Mouse (Mus musculus): ENCODE data around the gene Gm49486.

Gm49486 gene

GRCm38 (mm10) chr15:79229058-79229821, at the start of gene Gm49486, which contains the start of gene Pick1:
Gm49486 (plus strand) TSS chr15:79229391.
Pick1 (plus strand) TSS chr15:79229173.
- DNase-seq (ENCODE audit: low spot score in 2 of 2): peak; percentile 89 to 90

GRCm38 (mm10) chr15:79185213-79185612, 44.0 kb upstream of the Gm49486 start:
- no peak for DNase-seq (ENCODE audit: low spot score in 2 of 2)

- DNase-seq (ENCODE audit: low spot score in 2 of 2): no peak
These were observed 41.4 kb upstream of the Gm49486 start for GRCm38 (mm10) chr15:79187819-79188218.

GRCm38 (mm10) chr15:79191426-79191825, 37.8 kb upstream of the Gm49486 start:
- no peak for DNase-seq (ENCODE audit: low spot score in 2 of 2)

GRCm38 (mm10) chr15:79192450-79192849, 36.7 kb upstream of the Gm49486 start:
- no peak for DNase-seq (ENCODE audit: low spot score in 2 of 2)

- DNase-seq (ENCODE audit: low spot score in 2 of 2): peak in 1 of 2 experiments; percentile 28
These were observed 36.0 kb upstream of the Gm49486 start for GRCm38 (mm10) chr15:79192885-79193845.

- no peak for DNase-seq (ENCODE audit: low spot score in 2 of 2)
These were observed 35.1 kb upstream of the Gm49486 start for GRCm38 (mm10) chr15:79194048-79194447.

- no peak for DNase-seq (ENCODE audit: low spot score in 2 of 2)
These were observed 34.2 kb upstream of the Gm49486 start for GRCm38 (mm10) chr15:79194946-79195345.

GRCm38 (mm10) chr15:79195492-79195891, 33.7 kb upstream of the Gm49486 start:
- DNase-seq (ENCODE audit: low spot score in 2 of 2): peak; percentile 57 to 71

- no peak for DNase-seq (ENCODE audit: low spot score in 2 of 2)
These were observed 29.7 kb upstream of the Gm49486 start for GRCm38 (mm10) chr15:79199390-79199976.

- no peak for DNase-seq (ENCODE audit: low spot score in 2 of 2)
These were observed 27.6 kb upstream of the Gm49486 start for GRCm38 (mm10) chr15:79201491-79202150.

GRCm38 (mm10) chr15:79202575-79202974, 26.6 kb upstream of the Gm49486 start:
- no peak for DNase-seq (ENCODE audit: low spot score in 2 of 2)

- DNase-seq (ENCODE audit: low spot score in 2 of 2): no peak
These were observed 21.0 kb upstream of the Gm49486 start for GRCm38 (mm10) chr15:79208211-79208610.

GRCm38 (mm10) chr15:79208758-79209439, 20.3 kb upstream of the Gm49486 start:
- peak; percentile 44 to 62 for DNase-seq (ENCODE audit: low spot score in 2 of 2)

- DNase-seq (ENCODE audit: low spot score in 2 of 2): no peak
These were observed 18.8 kb upstream of the Gm49486 start for GRCm38 (mm10) chr15:79210357-79210756.

GRCm38 (mm10) chr15:79212750-79213446, 16.3 kb upstream of the Gm49486 start:
- DNase-seq (ENCODE audit: low spot score in 2 of 2): no peak

GRCm38 (mm10) chr15:79213591-79213990, 15.6 kb upstream of the Gm49486 start:
- no peak for DNase-seq (ENCODE audit: low spot score in 2 of 2)

GRCm38 (mm10) chr15:79216191-79216590, 13.0 kb upstream of the Gm49486 start:
- DNase-seq (ENCODE audit: low spot score in 2 of 2): no peak

- DNase-seq (ENCODE audit: low spot score in 2 of 2): no peak
These were observed 9.6 kb upstream of the Gm49486 start for GRCm38 (mm10) chr15:79219572-79219971.

GRCm38 (mm10) chr15:79223641-79224040, 5.5 kb upstream of the Gm49486 start:
- DNase-seq (ENCODE audit: low spot score in 2 of 2): no peak
